Mouse (Mus musculus) forebrain, embryonic 13.5 days (tissue): Measurements from ENCODE around the gene Vegfc. TPM values are rescaled to one million over a fixed set of nuclear protein-coding genes. Genes with fewer than 3 reads are reported as not detected.

Experiments
- ATAC-seq: fragments of 200-750 bp; cut with Nextera tagmentation; 2 replicates; pipeline ENCODE4 v1.8.0; 2017
- H3K27ac ChIP-seq: fragments of 300-500 bp; sonication (generic); 2 replicates; pipeline ENCODE4 v1.5.1; 2015; ENCODE audit warnings: inconsistent platforms, mild to moderate bottlenecking, moderate library complexity
- H3K27me3 ChIP-seq: fragments of 300-500 bp; sonication (generic); 2 replicates; pipeline ENCODE4 v1.6.1; 2015; ENCODE audit warnings: mild to moderate bottlenecking, inconsistent platforms
- H3K36me3 ChIP-seq: fragments of 300-500 bp; sonication (generic); 2 replicates; pipeline ENCODE4 v1.6.1; 2015; ENCODE audit warnings: mild to moderate bottlenecking, inconsistent platforms; ENCODE audit not compliant: poor library complexity, severe bottlenecking
- H3K4me1 ChIP-seq: fragments of 300-500 bp; sonication (generic); 2 replicates; pipeline ENCODE4 v1.6.1; 2015; ENCODE audit warnings: inconsistent platforms
- H3K4me2 ChIP-seq: fragments of 300-500 bp; sonication (generic); 2 replicates; pipeline ENCODE4 v1.6.1; 2015; ENCODE audit warnings: inconsistent platforms, mild to moderate bottlenecking, moderate library complexity
- H3K4me3 ChIP-seq: fragments of 300-500 bp; sonication (generic); 2 replicates; pipeline ENCODE4 v1.5.1; 2015; ENCODE audit warnings: mild to moderate bottlenecking, inconsistent platforms
- H3K9ac ChIP-seq: fragments of 300-500 bp; sonication (generic); 2 replicates; pipeline ENCODE4 v1.6.1; 2015; ENCODE audit warnings: mild to moderate bottlenecking, inconsistent platforms
- H3K9me3 ChIP-seq: fragments of 300-500 bp; sonication (generic); replicated peaks from 2 replicates; pipeline ENCODE4 v1.6.1; 2016; ENCODE audit warnings: inconsistent platforms
- WGBS: fragments of 180-500 bp; shearing (Covaris S2); methylation state at CpG from one replicate; pipeline ENCODE4 v1.1.7; 2015; 5-methylcytosine and 5-hydroxymethylcytosine counted together
- polyA plus RNA-seq: library from polyadenylated mRNA; unstranded; fragments of >200 nt; fragmentation: Nextera tagmentation; extraction: Ambion mirVana; gene quantifications from 2 replicates; pipeline ENCODE4 v1.2.1, GENCODE M21; 2015

Gene Vegfc
- polyA plus RNA-seq, 1 experiment from 2014 or later, result 3.3 TPM

GRCm38 (mm10) chr8:54216250-54216649, 138.8 kb downstream of the Vegfc start:
- WGBS, result 94% methylated on average over 2 of the region's 2 CpGs
- Histone ChIP-seq H3K36me3 (no peaks in the 10 kb centered on the region), H3K4me3 (no peak overlapping the region), H3K9ac (no peak overlapping the region), H3K9me3 (no peaks in the 10 kb centered on the region), H3K27ac (no peak overlapping the region), H3K27me3 (no peaks in the 10 kb centered on the region), H3K4me2 (no peak overlapping the region), H3K4me1 (no peaks in the 10 kb centered on the region)
- no peak for ATAC-seq

DNA sequence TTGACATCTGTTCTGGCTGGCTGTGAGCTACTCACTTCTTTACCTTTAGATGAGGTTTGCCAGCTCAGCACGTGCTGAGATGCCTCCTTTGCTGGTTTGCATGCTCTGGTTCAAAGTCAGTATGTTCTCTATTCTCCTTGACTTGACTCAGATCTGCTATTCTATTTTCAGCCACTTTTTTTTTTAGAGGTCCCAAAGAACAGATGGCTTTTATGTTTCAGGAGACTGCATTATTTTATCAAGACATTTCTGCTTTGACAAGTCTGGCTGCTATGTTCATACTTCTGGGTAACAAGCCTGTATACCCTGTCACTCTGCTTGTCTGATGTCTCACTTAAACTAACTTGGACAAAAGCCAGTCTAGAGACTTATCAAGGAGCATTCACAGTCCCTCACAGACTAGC, 151.4 kb downstream of the Vegfc start:
- Histone ChIP-seq H3K27me3 (no peaks in the 10 kb centered on the region), H3K36me3 (no peaks in the 10 kb centered on the region), H3K9ac (no peak overlapping the region), H3K4me2 (no peak overlapping the region), H3K27ac (no peak overlapping the region), H3K4me1 (no peaks in the 10 kb centered on the region), H3K9me3 (no peaks in the 10 kb centered on the region), H3K4me3 (no peak overlapping the region)
- ATAC-seq, result peak; percentile 80; the same call in 1 of the 2 replicates
- WGBS, result 58% methylated on average over 1 of the region's 1 CpGs

DNA sequence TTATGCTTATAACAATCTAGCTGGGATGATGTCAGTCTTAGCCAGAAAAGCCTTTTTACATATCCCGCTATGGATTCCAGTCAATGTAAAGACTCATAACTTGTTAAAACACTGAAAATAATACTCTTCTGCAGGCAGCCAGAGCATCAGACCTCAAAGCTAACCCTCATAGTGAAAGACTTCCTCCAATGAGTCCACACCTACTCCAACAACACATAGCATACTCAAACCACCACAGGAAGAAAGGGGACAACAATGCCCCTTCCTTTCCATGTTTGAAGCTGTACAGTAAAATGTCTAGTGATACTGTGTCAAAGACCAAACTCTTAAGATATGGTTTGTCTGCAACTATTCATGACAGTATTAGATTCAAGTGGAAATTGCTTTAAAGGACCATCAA, 153.2 kb downstream of the Vegfc start:
- WGBS, result 95% methylated on average over 1 of the region's 1 CpGs
- no peaks in the 10 kb centered on the region for H3K27me3 ChIP-seq

GRCm38 (mm10) chr8:54233316-54233715, 155.9 kb downstream of the Vegfc start:
- no peak overlapping the region for H3K27ac ChIP-seq

More for the DNA sequence above, 153.2 kb downstream of the Vegfc start:
- Histone ChIP-seq H3K9ac (no peak overlapping the region), H3K4me3 (no peak overlapping the region), H3K27ac (no peak overlapping the region), H3K4me1 (no peaks in the 10 kb centered on the region), H3K36me3 (no peaks in the 10 kb centered on the region), H3K4me2 (no peak overlapping the region), H3K9me3 (no peaks in the 10 kb centered on the region)
- ATAC-seq, result no peak

More at GRCm38 (mm10) chr8:54233316-54233715, 155.9 kb downstream of the Vegfc start:
- WGBS, result 90% methylated on average over 6 of the region's 6 CpGs
- no peak overlapping the region for H3K4me3 ChIP-seq
- no peaks in the 10 kb centered on the region for H3K36me3 ChIP-seq
- no peak for ATAC-seq
- no peak overlapping the region for H3K4me2 ChIP-seq
- H3K4me1 ChIP-seq, result no peaks in the 10 kb centered on the region
- no peaks in the 10 kb centered on the region for H3K27me3 ChIP-seq
- no peak overlapping the region for H3K9ac ChIP-seq
- no peaks in the 10 kb centered on the region for H3K9me3 ChIP-seq
